ENCODE assay signal across 9 mouse cellular contexts in genomic region chr3:121724553-121724952, GRCm38 (mm10). TPM values are rescaled to one million over a fixed set of nuclear protein-coding genes. Genes with fewer than 3 reads are reported as not detected.
DNase-seq lines count a peak whose midpoint lies in the region; ATAC-seq lines count a peak whose summit lies in the region.
"Had no signal": no experiment of that assay in that cellular context is flagged by ENCODE, and none has a peak within 500 bp of the region (broad histone marks: within the 10 kb centered on the region; RNA-seq: fewer than 3 reads in every experiment).

No protein-coding gene starts in this region.

- no peak for DNase-seq in heart, adult 18-20 months
- no peak for DNase-seq in midbrain, embryonic 14.5 days
- no peak for DNase-seq in left cerebral cortex, adult 8-10 months (ENCODE audit: low spot score in 2 of 2)
- no peak for DNase-seq in left cerebral cortex, postnatal 25 days (ENCODE audit: low spot score in 2 of 2)
- DNase-seq in thymus, postnatal 0 days (ENCODE audit: low spot score) = no peak

- WGBS in heart, embryonic 13.5 days = 31% methylated on average over 12 of the region's 12 CpGs
- 28% methylated on average over 12 of the region's 12 CpGs for WGBS in heart, embryonic 16.5 days
- WGBS in midbrain, embryonic 14.5 days = 41% methylated on average over 12 of the region's 12 CpGs

- H3K27ac ChIP-seq in heart, embryonic 13.5 days (replicated peaks) = no peak overlapping the region
- H3K27ac ChIP-seq in brown adipose tissue, adult 24 weeks (replicated peaks; ENCODE audit: low read depth, low read length) = peak overlapping the region; percentile 66
- H3K27ac ChIP-seq in heart, embryonic 16.5 days (ENCODE audit: low read length) = no peak overlapping the region
- no peak overlapping the region for H3K27ac ChIP-seq in midbrain, embryonic 14.5 days (replicated peaks; ENCODE audit: low read depth, low read length)

- peaks cover 13% of the 10 kb centered on the region for H3K27me3 ChIP-seq in heart, embryonic 13.5 days (replicated peaks)
- H3K27me3 ChIP-seq in heart, embryonic 16.5 days (ENCODE audit: control insufficient read depth, insufficient read depth, low read length) = no peaks in the 10 kb centered on the region
- 0 out of 2 replicates have a peak, but pooled peaks cover 4% of the 10 kb centered on the region for H3K27me3 ChIP-seq in midbrain, embryonic 14.5 days (ENCODE audit: control insufficient read depth, insufficient read depth, low read length)

- intact Hi-C loops in left cerebral cortex, postnatal 25 days (cut with DNase I) = no loop called here

- no peaks in the 10 kb centered on the region for H3K9me3 ChIP-seq in heart, embryonic 13.5 days
- H3K9me3 ChIP-seq in heart, embryonic 16.5 days (replicated peaks; ENCODE audit: control insufficient read depth, low read length) = no peaks in the 10 kb centered on the region
- no peaks in the 10 kb centered on the region for H3K9me3 ChIP-seq in midbrain, embryonic 14.5 days (ENCODE audit: control insufficient read depth, low read length)

- H3K9ac ChIP-seq in heart, embryonic 13.5 days = peak overlapping the region; percentile 83
- H3K9ac ChIP-seq in heart, embryonic 16.5 days (ENCODE audit: low read length) = peak overlapping the region; percentile 80; the same call in 1 of the 2 replicates
- H3K9ac ChIP-seq in midbrain, embryonic 14.5 days (replicated peaks; ENCODE audit: low read length) = no peak overlapping the region

- no peaks in the 10 kb centered on the region for H3K36me3 ChIP-seq in heart, embryonic 13.5 days
- H3K36me3 ChIP-seq in heart, embryonic 16.5 days (ENCODE audit: control insufficient read depth, insufficient read depth) = no peaks in the 10 kb centered on the region
- no peaks in the 10 kb centered on the region for H3K36me3 ChIP-seq in midbrain, embryonic 14.5 days (ENCODE audit: control insufficient read depth, insufficient read depth, low read length)

- H3K4me1 ChIP-seq in heart, embryonic 13.5 days = peaks cover 34% of the 10 kb centered on the region
- no peaks in the 10 kb centered on the region for H3K4me1 ChIP-seq in brown adipose tissue, adult 24 weeks (ENCODE audit: control insufficient read depth, insufficient read depth, insufficient read length, low read length)
- peaks cover 17% of the 10 kb centered on the region for H3K4me1 ChIP-seq in heart, embryonic 16.5 days (ENCODE audit: control insufficient read depth, insufficient read depth, low read length)
- peaks cover 15% of the 10 kb centered on the region for H3K4me1 ChIP-seq in midbrain, embryonic 14.5 days (ENCODE audit: control insufficient read depth, insufficient read depth, low read length)

- ATAC-seq in heart, embryonic 13.5 days (ENCODE audit: extremely low read depth, insufficient number of reproducible peaks, low FRiP score, low TSS enrichment) = no peak
- ATAC-seq in heart, embryonic 16.5 days (replicated peaks; ENCODE audit: extremely low read depth, insufficient read depth, low FRiP score) = no peak
- ATAC-seq in midbrain, embryonic 14.5 days (ENCODE audit: low FRiP score, low TSS enrichment) = no peak

- H3K4me3 ChIP-seq in heart, embryonic 13.5 days = peak overlapping the region; percentile 74
- H3K4me3 ChIP-seq in brown adipose tissue, adult 24 weeks (ENCODE audit: insufficient read depth, low read depth, low read length) = peak overlapping the region; percentile 78
- H3K4me3 ChIP-seq in heart, embryonic 16.5 days (ENCODE audit: low read length) = peak overlapping the region; percentile 77
- H3K4me3 ChIP-seq in midbrain, embryonic 14.5 days (replicated peaks; ENCODE audit: low read depth, low read length) = peak overlapping the region; percentile 62
- H3K4me3 ChIP-seq: erythroblast, embryonic 14.5 days had no signal

- peak overlapping the region; percentile 89 for H3K4me2 ChIP-seq in heart, embryonic 13.5 days
- H3K4me2 ChIP-seq in heart, embryonic 16.5 days (ENCODE audit: low read depth, low read length) = peak overlapping the region; percentile 90
- H3K4me2 ChIP-seq in midbrain, embryonic 14.5 days (ENCODE audit: low read length) = peak overlapping the region; percentile 87

RNA-seq across cellular contexts. Expression of gene F3, which starts 1.2 kb away (rescaled TPM):
- 6.0 and 7.3 TPM in 2 replicates for polyA plus RNA-seq in heart, embryonic 13.5 days (2015; fragmentation: Nextera tagmentation; extraction: Ambion mirVana)
- total RNA-seq in heart, adult 18-20 months (2021) = 10 to 100 TPM; 19.7 to 24.8 TPM
- 32.7 and 54.0 TPM in 2 replicates for polyA plus RNA-seq in brown adipose tissue, adult 24 weeks (2012; ENCODE audit: insufficient read depth, insufficient read length, missing spikeins)
- 8.9 and 10.4 TPM in 2 replicates for polyA plus RNA-seq in heart, embryonic 16.5 days (2015; fragmentation: Nextera tagmentation; extraction: Ambion mirVana)
- polyA plus RNA-seq in midbrain, embryonic 14.5 days (2014; fragmentation: Nextera tagmentation; extraction: Ambion mirVana) = 6.9 and 7.2 TPM in 2 replicates
- 10 to 100 TPM; 47.6 to 60.8 (median 53.0) TPM for total RNA-seq in left cerebral cortex, adult 8-10 months (2022)
- total RNA-seq in left cerebral cortex, postnatal 25 days (2021) = 10 to 100 TPM; 42.7 to 45.5 TPM
- polyA plus RNA-seq in thymus, postnatal 0 days (2015; fragmentation: Nextera tagmentation; extraction: Ambion mirVana) = 3.6 and 5.5 TPM in 2 replicates
- polyA plus RNA-seq: erythroblast, embryonic 14.5 days had no signal

RNA-seq across cellular contexts. Expression of gene 4930432M17Rik, which starts 54.0 kb away (rescaled TPM):
- polyA plus RNA-seq in heart, embryonic 13.5 days (2015; fragmentation: Nextera tagmentation; extraction: Ambion mirVana) = not detected in 2 replicates
- total RNA-seq in heart, adult 18-20 months (2021) = not detected
- polyA plus RNA-seq in brown adipose tissue, adult 24 weeks (2012; ENCODE audit: insufficient read depth, insufficient read length, missing spikeins) = not detected in 2 replicates
- not detected in 2 replicates for polyA plus RNA-seq in heart, embryonic 16.5 days (2015; fragmentation: Nextera tagmentation; extraction: Ambion mirVana)
- polyA plus RNA-seq in midbrain, embryonic 14.5 days (2014; fragmentation: Nextera tagmentation; extraction: Ambion mirVana) = not detected in 2 replicates
- total RNA-seq in left cerebral cortex, adult 8-10 months (2022) = not detected
- not detected for total RNA-seq in left cerebral cortex, postnatal 25 days (2021)
- polyA plus RNA-seq in thymus, postnatal 0 days (2015; fragmentation: Nextera tagmentation; extraction: Ambion mirVana) = not detected in 2 replicates
- polyA plus RNA-seq: erythroblast, embryonic 14.5 days had no signal
